Mouse (Mus musculus): ENCODE measurements around the gene Fam219a. TPM values are rescaled to one million over a fixed set of nuclear protein-coding genes. Genes with fewer than 3 reads are reported as not detected.

Fam219a gene
- polyA plus RNA-seq, 1 experiment, result 1.7 TPM

DNA sequence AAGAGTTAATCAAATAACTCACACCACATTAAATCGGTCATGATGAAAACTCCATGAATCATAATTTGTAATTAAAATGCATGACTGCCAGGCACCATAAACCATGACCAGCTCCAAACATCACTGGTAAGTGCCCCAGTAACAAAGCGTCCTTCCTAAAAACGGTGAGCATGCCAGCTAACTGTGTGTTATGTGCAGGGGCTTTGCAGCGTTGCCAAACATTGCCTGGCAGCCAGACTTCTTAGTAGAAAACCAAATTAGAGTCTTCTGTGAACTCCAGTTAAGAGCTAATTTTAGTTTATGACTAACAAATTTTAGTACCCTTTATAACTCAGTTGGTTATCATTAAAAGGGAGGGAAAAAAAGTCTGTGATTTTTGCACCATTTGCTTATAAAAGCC lies 4.2 kb upstream of the Fam219a start:
- no peak overlapping the region for H3ac ChIP-seq (ENCODE audit: control insufficient read depth, insufficient read length, low read depth)
- H3K4me3 ChIP-seq (ENCODE audit: insufficient read depth, poor library complexity, severe bottlenecking), result no peak overlapping the region
- H3K79me3 ChIP-seq (ENCODE audit: low read depth), result no peaks in the 10 kb centered on the region
- H3K79me2 ChIP-seq (ENCODE audit: control insufficient read depth, insufficient read depth), result no peaks in the 10 kb centered on the region
- TF ChIP-seq FOSL1 (IDR thresholded peaks at IDR 0.05; ENCODE audit: insufficient read depth, low read length, poor library complexity, severe bottlenecking) (no peak), MYOD1 (IDR thresholded peaks at IDR 0.05; ENCODE audit: control insufficient read depth, insufficient read length, low read depth) (no peak), USF1 (IDR thresholded peaks at IDR 0.05; ENCODE audit: low read depth) (no peak), CTCF (IDR thresholded peaks at IDR 0.05; ENCODE audit: control insufficient read depth, insufficient read depth, insufficient read length) (no peak), CEBPB (IDR thresholded peaks at IDR 0.05; ENCODE audit: low read depth) (no peak), MAX (IDR thresholded peaks at IDR 0.05) (no peak), MYOG (IDR thresholded peaks at IDR 0.05; ENCODE audit: control insufficient read depth, extremely low read depth, insufficient read length) (no peak)
- H3K36me3 ChIP-seq (ENCODE audit: control insufficient read depth, insufficient read depth), result no peaks in the 10 kb centered on the region
- peaks cover 6% of the 10 kb centered on the region for H3K27me3 ChIP-seq (ENCODE audit: control insufficient read depth, insufficient read depth, insufficient read length)

DNA sequence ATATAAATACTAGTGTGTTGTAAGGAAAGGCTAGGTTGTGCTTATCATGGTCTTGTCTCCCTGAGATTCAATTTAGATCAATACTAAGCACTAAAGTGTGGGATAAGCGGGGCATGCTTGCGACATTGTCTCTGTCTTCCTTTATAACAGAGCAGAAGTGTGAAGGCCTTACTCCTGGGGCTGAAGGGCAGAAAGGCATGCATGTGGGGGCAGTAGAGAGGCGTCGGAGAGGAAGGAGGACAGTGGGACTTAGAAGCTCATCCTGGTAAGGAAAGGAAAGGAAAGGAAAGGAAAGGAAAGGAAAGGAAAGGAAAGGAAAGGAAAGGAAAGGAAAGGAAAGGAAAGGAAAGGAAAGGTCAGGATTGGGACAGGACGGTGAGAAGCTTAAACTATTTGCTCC lies 2.2 kb upstream of the Fam219a start:
- Histone ChIP-seq H3K27me3 (ENCODE audit: control insufficient read depth, insufficient read depth, insufficient read length) (peaks cover 6% of the 10 kb centered on the region), H3K79me3 (ENCODE audit: low read depth) (no peaks in the 10 kb centered on the region), H3ac (ENCODE audit: control insufficient read depth, insufficient read length, low read depth) (no peak overlapping the region), H3K36me3 (ENCODE audit: control insufficient read depth, insufficient read depth) (no peaks in the 10 kb centered on the region), H3K79me2 (ENCODE audit: control insufficient read depth, insufficient read depth) (no peaks in the 10 kb centered on the region), H3K4me3 (ENCODE audit: insufficient read depth, poor library complexity, severe bottlenecking) (no peak overlapping the region)
- TF ChIP-seq MYOD1 (IDR thresholded peaks at IDR 0.05; ENCODE audit: control insufficient read depth, insufficient read length, low read depth), result no peak
- no peak for TF ChIP-seq CEBPB (IDR thresholded peaks at IDR 0.05; ENCODE audit: low read depth)
- no peak for TF ChIP-seq CTCF (IDR thresholded peaks at IDR 0.05; ENCODE audit: control insufficient read depth, insufficient read depth, insufficient read length)
- TF ChIP-seq FOSL1 (IDR thresholded peaks at IDR 0.05; ENCODE audit: insufficient read depth, low read length, poor library complexity, severe bottlenecking), result no peak
- no peak for TF ChIP-seq MAX (IDR thresholded peaks at IDR 0.05)
- no peak for TF ChIP-seq USF1 (IDR thresholded peaks at IDR 0.05; ENCODE audit: low read depth)
- no peak for TF ChIP-seq MYOG (IDR thresholded peaks at IDR 0.05; ENCODE audit: control insufficient read depth, extremely low read depth, insufficient read length)

- Histone ChIP-seq H3K79me2 (ENCODE audit: control insufficient read depth, insufficient read depth) (no peaks in the 10 kb centered on the region), H3K27me3 (ENCODE audit: control insufficient read depth, insufficient read depth, insufficient read length) (no peaks in the 10 kb centered on the region), H3K79me3 (ENCODE audit: low read depth) (no peaks in the 10 kb centered on the region), H3ac (ENCODE audit: control insufficient read depth, insufficient read length, low read depth) (peak overlapping the region; percentile 51), H3K36me3 (ENCODE audit: control insufficient read depth, insufficient read depth) (no peaks in the 10 kb centered on the region), H3K4me3 (ENCODE audit: insufficient read depth, poor library complexity, severe bottlenecking) (peak overlapping the region; percentile 36)
- no peak for TF ChIP-seq CEBPB (IDR thresholded peaks at IDR 0.05; ENCODE audit: low read depth)
- no peak for TF ChIP-seq MYOG (IDR thresholded peaks at IDR 0.05; ENCODE audit: control insufficient read depth, extremely low read depth, insufficient read length)
- TF ChIP-seq FOSL1 (IDR thresholded peaks at IDR 0.05; ENCODE audit: insufficient read depth, low read length, poor library complexity, severe bottlenecking), result no peak
Measured at GRCm38 (mm10) chr4:41568682-41569410, 492 bp downstream of the Fam219a start.

- Histone ChIP-seq H3K36me3 (ENCODE audit: control insufficient read depth, insufficient read depth) (no peaks in the 10 kb centered on the region), H3K27me3 (ENCODE audit: control insufficient read depth, insufficient read depth, insufficient read length) (no peaks in the 10 kb centered on the region)
- no peak for TF ChIP-seq FOSL1 (IDR thresholded peaks at IDR 0.05; ENCODE audit: insufficient read depth, low read length, poor library complexity, severe bottlenecking)
- no peak for TF ChIP-seq MYOG (IDR thresholded peaks at IDR 0.05; ENCODE audit: control insufficient read depth, extremely low read depth, insufficient read length)
- TF ChIP-seq MYOD1 (IDR thresholded peaks at IDR 0.05; ENCODE audit: control insufficient read depth, insufficient read length, low read depth), result no peak
- TF ChIP-seq CTCF (IDR thresholded peaks at IDR 0.05; ENCODE audit: control insufficient read depth, insufficient read depth, insufficient read length), result no peak
- no peak for TF ChIP-seq CEBPB (IDR thresholded peaks at IDR 0.05; ENCODE audit: low read depth)
- no peak for TF ChIP-seq MAX (IDR thresholded peaks at IDR 0.05)
- TF ChIP-seq USF1 (IDR thresholded peaks at IDR 0.05; ENCODE audit: low read depth), result no peak
Measured at GRCm38 (mm10) chr4:41568239-41568638, 1.1 kb downstream of the Fam219a start.

DNA sequence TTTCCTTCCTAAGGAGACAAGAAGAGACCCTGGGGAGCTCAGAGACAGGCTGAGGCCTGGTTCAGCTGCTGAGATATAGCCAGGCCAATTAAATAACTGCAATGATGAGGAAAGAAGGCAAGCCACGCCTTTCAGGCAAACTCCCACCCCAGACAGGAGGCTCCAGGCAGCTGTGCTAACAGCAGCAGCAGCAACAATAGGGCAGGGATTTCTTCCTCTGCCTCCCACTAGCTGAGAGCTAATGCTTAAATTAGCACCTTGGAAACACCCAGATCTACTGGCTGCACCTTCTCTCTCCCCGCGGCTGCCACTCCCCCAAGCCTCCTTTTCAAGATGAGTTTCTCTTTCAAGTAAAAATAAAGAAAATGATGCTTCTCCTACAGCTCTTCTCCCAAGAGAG lies 3.2 kb downstream of the Fam219a start:
- TF ChIP-seq CTCF (IDR thresholded peaks at IDR 0.05; ENCODE audit: control insufficient read depth, insufficient read depth, insufficient read length), result no peak
- TF ChIP-seq MYOG (IDR thresholded peaks at IDR 0.05; ENCODE audit: control insufficient read depth, extremely low read depth, insufficient read length), result no peak
- no peak for TF ChIP-seq FOSL1 (IDR thresholded peaks at IDR 0.05; ENCODE audit: insufficient read depth, low read length, poor library complexity, severe bottlenecking)
- TF ChIP-seq USF1 (IDR thresholded peaks at IDR 0.05; ENCODE audit: low read depth), result no peak
- TF ChIP-seq CEBPB (IDR thresholded peaks at IDR 0.05; ENCODE audit: low read depth), result no peak
- no peak for TF ChIP-seq MAX (IDR thresholded peaks at IDR 0.05)
- TF ChIP-seq MYOD1 (IDR thresholded peaks at IDR 0.05; ENCODE audit: control insufficient read depth, insufficient read length, low read depth), result no peak
- Histone ChIP-seq H3K79me3 (ENCODE audit: low read depth) (no peaks in the 10 kb centered on the region), H3K4me3 (ENCODE audit: insufficient read depth, poor library complexity, severe bottlenecking) (no peak overlapping the region), H3K79me2 (ENCODE audit: control insufficient read depth, insufficient read depth) (no peaks in the 10 kb centered on the region), H3ac (ENCODE audit: control insufficient read depth, insufficient read length, low read depth) (no peak overlapping the region), H3K36me3 (ENCODE audit: control insufficient read depth, insufficient read depth) (no peaks in the 10 kb centered on the region), H3K27me3 (ENCODE audit: control insufficient read depth, insufficient read depth, insufficient read length) (no peaks in the 10 kb centered on the region)

More at GRCm38 (mm10) chr4:41568239-41568638, 1.1 kb downstream of the Fam219a start:
- H3K79me3 ChIP-seq (ENCODE audit: low read depth), result no peaks in the 10 kb centered on the region
- H3K79me2 ChIP-seq (ENCODE audit: control insufficient read depth, insufficient read depth), result no peaks in the 10 kb centered on the region
- H3K4me3 ChIP-seq (ENCODE audit: insufficient read depth, poor library complexity, severe bottlenecking), result peak overlapping the region; percentile 36
- H3ac ChIP-seq (ENCODE audit: control insufficient read depth, insufficient read length, low read depth), result peak overlapping the region; percentile 27

All from C2C12 (cell line).